Mouse (Mus musculus) adrenal gland, adult (tissue): ENCODE measurements at regions not wholly inside any gene's neighbourhood (a gene's known extent, or its start where the extent isn't known, plus 50 kb on each side); places are given as distances from the start of the nearest gene placed in this dataset.

Experiments
- DNase-seq, 2 experiments: peaks; one replicate each; pipeline ENCODE4 v3.0.0; 2022 to 2023; ENCODE audit warnings: low spot score in 1 of 2; ENCODE audit not compliant: inconsistent age in 2 of 2

DNA sequence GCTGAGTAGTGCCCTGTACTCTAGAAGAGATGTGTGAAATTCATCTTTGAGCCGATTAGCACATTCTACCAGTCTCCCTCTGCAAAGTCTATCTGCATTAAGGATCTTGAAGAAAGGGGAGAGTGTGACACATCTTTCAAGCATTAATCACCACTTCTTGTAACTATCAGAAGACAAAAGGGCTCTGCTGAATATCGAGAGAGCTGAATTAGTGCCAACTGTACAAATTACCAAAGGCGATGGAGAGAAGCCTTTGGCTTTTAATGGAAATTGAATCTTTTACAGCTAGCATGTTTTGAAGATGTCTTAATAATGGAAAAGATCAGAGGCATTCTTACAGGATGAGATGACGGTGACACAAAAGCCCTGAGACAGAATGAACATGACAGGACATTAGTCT is 97.2 kb upstream of the Pam start:
- peak in 1 of 2 experiments; percentile 22 for DNase-seq

DNA sequence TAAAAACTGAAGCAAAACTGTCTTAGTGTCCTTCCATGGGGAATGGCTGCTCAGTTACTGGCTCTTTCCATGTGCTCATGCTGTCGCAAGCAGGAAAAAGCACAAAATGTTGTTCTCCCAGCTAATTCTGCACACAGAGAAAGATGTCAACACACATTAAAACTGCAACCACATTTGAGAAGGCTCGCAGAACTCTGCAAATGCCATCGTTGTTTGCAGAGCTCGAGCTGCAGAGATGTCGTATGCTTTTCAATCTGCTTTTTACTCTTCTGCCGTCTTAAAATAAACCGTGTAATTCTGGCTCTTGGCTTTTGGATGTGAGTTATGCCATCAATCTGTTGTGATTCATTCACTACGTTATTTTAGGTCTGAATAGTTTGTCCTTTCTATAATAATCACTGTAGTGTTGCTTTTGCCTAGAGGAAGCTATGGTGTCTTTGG is 96.6 kb upstream of the Pam start:
- peak in 1 of 2 experiments; percentile 25 for DNase-seq

DNA sequence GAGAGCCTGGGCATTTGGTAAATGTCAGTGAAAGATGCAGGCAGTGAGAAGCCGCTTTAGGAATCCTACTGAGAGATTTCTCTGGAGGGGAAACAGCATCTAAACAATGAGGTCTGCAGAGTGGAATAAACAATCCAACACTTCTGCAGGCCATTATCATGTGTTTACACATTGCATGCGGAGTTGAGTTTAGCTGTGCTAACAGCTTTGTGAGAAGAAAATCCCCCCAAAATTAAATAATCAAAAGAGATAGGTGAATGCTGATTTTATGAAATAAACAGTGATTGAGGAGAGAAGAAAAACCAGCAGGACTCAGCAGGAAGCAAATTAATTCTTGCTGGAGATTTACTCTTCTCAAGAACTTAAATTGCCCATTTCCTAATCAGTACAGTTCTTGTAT is 95.9 kb upstream of the Pam start:
- no peak for DNase-seq

DNA sequence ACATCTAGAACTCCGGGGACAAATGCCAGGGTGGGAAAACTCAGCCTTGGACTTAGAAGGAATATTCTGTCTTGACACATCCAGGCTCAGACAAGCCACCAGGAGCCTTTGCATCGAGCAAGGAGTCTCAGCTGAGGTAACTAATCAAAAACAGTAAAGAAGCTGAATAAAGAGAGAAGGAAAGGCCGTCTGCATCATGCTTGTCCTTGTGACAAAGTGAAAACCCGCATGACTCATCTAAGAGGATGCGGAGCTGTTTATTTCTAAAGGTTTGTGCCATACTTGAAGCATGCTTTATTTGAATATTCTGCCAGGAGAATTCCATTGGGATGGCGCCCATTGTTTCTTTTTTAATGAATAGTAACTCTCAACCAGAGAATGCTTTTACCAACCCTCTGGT is 95.3 kb upstream of the Pam start:
- DNase-seq, result peak; percentile 21 to 76

DNA sequence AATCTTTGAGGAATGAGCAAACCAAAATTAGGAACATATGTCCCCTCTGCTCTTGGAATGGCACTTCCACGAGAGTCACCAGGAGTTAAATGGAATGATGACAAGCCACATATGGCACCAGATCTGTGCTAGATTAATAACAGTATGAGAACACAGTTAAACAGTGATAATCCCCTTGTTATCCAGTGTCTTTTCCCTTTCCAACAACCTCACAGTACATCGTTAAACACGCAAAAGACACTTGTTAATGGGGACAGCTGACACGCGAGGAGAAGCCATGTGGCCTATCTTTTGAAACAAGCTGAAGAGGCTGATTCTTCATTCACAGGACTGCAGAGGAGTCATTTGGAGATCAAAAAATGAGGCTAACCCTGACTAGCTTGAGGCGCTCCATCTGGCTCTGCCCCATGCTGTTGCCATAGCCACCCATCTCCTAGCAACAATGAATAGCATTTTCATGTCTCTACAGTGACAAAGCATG is 94.6 kb upstream of the Pam start:
- DNase-seq, result peak in 1 of 2 experiments; percentile 48

DNA sequence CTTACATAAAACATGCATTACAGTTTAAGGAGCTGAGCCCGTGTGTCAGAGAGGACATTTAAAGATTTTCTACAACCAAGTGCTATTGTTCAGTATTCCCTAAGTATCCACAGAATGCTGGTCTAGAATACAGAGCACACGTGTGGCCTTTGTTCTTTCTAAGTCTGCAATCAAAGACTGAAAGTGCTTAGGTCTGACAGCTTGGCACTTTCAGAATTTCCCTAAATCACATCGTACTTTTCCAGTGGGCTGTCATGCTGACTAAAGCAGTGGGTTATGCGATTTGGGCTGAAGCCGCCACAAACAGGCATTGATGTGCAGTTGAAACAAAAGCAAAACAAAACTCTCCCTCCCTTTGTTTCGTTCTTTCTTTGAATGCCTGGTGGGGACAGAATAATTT is 84.9 kb upstream of the Pam start:
- no peak for DNase-seq

DNA sequence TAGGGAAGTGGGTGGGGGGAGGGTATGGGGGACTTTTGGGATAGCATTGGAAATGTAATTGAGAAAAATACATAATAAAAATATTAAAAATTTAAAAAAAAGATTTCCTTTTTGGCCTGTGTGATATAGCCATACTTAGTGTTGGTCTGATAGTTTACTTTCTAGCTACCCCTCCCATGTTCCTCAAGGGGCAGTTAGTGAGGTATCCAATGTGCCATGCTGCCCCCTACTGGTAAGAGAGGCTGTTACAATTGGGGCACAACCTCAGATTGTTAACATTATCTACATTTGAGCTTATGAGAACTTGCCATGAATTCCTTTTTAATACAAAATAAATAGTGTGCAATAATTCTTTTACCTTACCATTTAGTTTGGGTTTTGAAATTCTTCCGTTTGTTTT is 83.6 kb upstream of the Pam start:
- DNase-seq, result peak; percentile 41 to 81

DNA sequence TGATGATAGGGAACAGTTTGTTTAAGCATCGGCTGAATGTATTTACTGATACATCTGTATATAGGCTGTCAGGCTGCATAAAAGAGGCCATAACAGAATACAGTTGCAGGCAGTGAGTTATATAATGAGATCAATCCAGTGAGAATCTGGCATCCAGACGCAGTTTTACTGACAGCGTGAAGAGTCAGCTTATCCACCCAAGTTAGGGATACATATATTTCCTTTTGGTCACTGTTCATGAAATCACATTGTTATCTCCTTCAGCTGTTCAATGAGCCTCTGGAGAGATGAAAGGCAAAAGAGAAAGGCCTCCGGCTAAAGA is 79.3 kb upstream of the Pam start:
- no peak for DNase-seq

DNA sequence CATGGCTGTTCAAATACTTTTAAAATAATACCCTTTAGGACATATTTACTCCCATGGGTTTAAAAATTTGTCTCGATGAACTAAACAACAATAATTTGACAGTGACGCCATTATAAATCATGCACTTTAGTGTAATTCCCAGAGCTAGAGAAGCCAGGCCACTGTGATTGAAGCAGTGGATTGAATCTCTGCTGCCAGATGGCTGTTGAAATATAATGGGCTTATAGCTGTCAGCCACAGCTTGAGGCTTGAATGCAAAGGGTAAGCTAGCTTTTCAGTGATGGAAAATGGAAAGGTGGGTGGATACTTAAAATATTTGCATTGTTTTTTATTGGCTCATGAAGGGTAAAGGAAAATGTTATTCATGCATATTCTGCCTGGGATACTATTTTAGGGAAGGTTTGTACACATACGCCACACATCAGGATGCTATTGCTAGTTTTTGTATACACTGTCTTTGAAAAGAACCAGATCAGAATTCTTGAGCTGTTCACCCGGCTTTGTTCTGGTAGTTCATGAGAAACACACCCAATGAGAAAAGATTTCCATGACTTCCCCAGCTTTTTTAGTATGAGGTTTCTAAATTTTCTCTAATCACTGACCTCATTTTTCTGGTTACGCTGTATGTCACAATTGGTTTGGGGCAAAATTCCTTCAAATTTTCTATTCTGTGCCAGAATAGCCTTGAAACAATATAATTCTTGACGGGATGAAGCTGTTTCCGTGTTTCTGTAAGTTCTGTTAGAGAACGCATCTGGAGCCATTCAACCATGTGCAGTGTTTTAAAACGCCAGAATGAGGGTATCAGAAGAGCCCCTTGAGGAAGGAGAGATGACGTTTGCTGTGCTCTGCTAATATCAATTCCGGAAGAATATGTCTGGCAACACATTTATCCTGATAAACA is 78.7 kb upstream of the Pam start:
- no peak for DNase-seq

DNA sequence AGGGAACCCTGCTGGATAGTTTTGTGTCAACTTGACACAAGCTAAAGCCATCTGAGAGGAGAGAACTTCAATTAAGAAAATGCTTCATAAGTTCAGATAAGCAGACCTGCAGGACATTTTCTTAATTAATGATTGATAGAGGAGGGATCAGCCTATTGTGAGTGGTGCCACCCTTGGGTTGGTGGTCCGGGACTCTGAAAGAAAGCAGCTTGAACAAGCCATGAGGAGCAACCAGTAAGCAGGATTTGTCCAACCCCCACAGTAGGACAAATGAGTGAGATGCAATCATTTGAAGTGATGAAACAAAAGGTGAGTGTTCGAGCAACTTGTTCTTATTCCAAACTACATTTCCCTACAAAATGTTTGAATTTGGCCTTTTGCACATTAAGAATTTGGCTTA is 78.0 kb upstream of the Pam start:
- DNase-seq, result no peak

DNA sequence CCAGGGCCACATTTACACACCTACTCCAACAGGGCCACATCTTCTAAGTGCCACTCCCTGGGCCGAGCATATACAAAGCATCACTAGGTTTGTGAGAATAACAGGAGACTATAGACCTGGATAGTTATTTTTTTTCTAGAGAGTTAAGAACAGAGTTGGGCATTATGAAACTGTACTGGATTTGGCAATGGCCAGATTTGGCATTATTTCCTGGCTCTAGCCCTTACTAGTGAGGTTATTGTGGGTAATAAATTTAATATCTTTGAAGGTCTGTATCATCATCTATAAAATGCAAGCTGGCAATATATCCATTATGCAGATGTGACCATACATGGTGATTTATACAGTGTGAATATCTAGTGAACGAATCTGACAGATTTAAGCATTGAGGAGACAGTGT is 75.8 kb upstream of the Pam start:
- no peak for DNase-seq

DNA sequence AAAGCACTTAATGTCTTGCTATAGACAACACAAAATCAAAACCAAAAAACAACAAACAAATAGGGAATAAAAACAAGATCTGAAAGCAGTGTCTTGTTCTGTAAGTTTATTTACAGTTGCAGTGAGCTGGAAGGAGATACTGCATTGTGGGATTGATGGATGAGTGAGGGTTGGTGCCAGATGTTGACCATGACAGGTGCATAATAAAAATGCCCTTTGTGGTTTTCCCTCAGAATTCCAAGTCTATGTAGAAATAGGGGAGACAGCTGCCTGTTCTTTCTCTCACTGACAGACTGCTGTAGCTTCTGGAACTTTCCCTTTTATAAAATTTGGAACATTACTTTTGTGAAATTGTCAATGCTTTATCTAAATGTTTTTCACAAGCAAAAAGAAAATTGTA is 73.9 kb upstream of the Pam start:
- no peak for DNase-seq

DNA sequence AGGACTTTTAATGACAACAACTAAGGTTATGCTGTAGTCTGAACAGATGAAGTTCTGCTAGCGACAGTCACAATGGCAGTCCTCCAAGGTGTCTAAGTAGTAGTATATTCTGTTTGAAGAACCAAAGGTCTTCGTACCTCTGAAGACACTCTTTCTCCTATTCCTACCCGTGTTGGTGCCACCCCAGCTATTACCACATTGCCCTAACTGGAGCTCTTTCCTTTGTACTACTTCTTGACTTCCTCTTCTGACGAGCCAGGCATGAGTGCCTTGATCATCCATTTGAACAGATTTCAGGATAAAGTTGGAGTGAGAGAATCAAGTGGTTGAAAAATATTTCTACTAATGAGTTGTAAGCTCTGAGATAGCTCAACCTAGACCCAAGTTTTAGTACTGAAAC is 72.4 kb upstream of the Pam start:
- no peak for DNase-seq

DNA sequence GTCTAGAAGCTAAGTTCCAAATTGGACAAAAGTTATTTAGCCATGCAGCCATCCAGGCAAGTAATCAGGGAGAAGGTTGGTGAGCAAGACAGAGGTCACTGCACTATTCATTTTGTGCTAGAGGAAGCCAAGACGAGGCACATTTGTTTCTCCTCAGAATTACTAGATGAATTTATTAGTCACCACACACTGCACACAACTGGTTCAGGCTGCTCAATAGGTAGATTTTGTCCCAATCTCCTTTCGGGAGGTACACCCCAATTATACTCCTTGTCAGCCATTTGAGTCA is 67.1 kb upstream of the Pam start:
- DNase-seq, result no peak

DNA sequence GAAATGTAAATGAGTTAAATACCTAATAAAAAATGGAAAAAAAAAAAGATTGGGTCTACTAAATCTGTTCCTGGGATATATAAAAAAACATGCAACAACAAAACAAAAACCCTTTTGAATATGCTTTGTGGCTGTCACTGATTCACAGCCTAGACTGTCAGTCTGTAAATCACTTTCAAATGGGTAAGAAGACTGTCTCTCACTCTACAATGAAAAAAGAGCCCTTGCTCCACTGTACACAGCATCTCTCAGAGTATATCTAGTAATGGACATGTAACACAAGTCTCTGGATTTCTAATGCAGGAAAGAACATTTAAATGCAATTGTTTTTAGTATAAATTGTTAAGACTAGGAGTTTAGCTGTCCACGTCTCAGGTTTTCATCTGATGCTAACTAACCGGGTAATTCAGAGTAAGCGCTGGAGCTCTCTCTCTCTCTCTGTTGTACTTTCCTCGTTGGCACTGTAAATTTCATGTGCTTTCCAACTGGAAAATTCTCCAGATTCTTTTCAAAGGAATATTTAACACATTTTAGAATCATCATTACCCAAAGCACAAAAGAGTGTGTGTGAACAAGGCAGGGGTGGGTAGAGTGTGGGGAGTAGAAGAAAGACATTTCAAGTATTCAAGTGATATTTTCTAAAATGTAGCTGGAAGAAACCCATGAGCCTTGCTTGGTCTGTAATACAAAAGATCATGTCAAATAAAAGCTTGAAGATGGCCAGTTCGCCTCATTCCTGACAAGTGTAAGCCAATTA is 66.6 kb upstream of the Pam start:
- DNase-seq, result no peak

DNA sequence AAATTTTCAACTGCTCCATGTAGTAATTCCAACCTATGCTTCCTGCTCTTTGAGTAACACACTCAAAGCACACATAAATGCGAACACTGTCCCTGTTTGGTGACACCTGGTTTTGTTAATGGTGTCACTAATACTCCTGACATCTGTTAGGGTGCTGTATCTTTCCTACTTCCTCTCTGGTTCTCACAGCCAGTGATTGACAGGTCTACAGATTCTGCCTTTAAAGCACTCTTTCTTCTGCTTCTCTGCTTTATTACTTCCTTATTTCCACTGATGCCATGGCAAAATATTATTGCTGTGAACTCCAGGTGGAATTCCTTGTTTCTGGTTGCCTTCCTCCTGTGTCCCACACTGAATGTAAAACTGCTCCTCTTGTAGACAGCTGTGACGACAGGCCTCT is 63.5 kb upstream of the Pam start:
- no peak for DNase-seq

DNA sequence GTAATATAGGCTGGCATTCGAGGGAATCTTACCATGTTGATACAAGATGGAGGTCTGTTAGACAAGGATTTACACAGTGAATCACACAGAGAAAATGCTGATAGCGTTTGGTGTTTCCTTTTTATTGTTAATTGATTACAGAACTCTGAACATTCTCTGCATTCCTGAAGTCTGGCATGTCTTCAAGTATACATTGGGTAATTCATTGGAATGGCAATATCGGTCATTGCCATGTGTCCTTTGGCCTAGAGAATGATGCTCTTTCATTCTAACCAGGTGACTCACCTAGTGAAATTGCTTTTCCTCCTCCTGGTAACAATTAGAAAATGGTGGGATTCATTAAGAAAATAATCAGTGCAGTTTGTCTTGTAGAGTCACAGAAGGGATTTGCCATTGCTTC is 51.9 kb upstream of the Pam start:
- no peak for DNase-seq
